Mouse (Mus musculus) layer of hippocampus, adult 18-20 months (tissue): ENCODE results near the gene Zfhx3. TPM values are rescaled to one million over a fixed set of nuclear protein-coding genes. Genes with fewer than 3 reads are reported as not detected.
"Not testable (repeated sequence)": the region's sequence is repeated elsewhere in the genome, so short reads cannot be mapped to it uniquely, and the experiment has no call there.

Experiments used
- DNase-seq, 2 experiments: peaks; one replicate each; pipeline ENCODE4 v3.0.0; 2022; ENCODE audit warnings: low spot score in 2 of 2
- long read RNA-seq: library from polyadenylated mRNA; stranded (forward); transcript quantifications from one replicate; pipeline ENCODE4 v2.0.0, GENCODE M21; 2021
- total RNA-seq, 2 experiments: library from RNA; stranded (reverse); gene quantifications; 2 replicates each; pipeline ENCODE4 v1.2.3; 2021

The Zfhx3 gene
- 1 to 10 TPM; 4.6 to 4.8 TPM for total RNA-seq
- long read RNA-seq, result 0 reads

DNA sequence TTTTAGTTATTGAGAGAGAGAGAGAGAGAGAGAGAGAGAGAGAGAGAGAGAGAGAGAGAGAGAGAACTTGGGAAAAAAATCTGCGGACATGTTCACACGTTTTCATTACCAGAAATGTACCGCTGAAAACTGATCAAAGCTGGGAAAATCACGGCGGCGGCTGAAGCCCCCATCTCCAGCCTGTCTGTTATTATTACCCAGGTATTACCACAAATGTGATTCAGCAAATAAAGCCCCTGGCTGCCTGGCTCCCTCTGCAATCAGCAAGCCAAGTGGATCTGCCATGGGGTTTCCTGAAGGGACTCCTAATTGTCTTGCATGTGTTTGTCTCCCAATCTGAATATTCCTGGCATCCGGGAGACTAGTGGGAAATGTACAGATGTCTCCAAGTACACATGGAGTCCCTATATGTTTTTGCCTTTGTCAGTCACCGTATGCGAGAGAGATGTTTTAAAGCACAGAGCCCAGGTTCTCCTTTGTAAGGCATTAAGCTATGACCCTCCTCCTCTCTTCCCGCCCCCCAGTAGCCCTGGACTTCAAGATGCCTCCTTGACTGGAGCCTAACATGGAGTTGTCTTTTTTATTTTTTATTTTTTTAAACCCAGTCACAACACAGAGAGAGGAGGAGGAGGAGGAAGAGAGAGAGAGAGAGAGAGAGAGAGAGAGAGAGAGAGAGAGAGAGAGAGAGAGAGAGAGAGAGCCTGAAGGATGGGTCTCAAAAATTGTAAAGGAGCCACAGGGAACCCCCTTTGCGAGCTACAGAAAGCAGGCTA, at the start of gene Zfhx3:
Gene Zfhx3 (plus strand): TSS at position 723 of the 773 bp plus-strand sequence.
- DNase-seq, result no peak

DNA sequence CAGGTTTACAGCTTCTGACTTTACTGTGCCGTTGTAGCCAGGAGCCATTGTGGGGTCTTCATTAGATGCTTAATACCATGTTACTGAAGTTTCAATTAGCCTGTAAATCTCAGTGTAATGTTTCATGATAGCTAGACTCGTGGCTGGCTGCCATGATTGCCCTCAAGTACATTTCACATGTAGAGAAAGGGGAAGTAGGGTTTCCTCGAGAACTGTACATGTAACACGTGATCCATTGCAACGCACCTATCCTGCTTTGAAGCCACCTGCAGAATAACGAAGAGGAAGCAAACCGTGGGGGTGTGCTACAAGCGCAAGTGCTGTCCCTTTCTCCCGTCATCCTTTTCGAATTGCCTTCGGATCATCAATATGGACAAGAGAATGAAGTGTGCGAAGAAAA, 23.5 kb upstream of the Zfhx3 start:
- no peak for DNase-seq

GRCm38 (mm10) chr8:107926149-107926548, 16.3 kb upstream of the Zfhx3 start:
- DNase-seq, result no peak

DNA sequence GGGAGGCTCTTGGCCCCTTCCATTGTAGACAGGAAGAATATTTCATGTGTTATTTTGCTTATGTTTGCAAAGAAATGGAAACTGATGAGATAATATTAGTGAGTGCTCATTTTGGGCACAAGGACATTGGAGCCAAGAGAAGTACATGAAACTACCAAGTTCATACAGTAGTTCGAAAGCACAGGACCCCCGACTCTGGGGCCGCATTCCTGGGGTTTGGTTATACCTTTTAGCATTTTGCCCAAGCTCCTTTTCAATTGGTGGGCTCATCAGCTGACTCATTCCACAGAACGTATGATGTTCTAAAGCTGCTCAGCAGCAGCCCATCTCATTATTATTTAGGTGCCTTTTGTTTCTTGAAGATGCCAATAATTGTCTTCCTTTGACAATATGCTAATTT, 5.7 kb upstream of the Zfhx3 start:
- DNase-seq, result no peak

DNA sequence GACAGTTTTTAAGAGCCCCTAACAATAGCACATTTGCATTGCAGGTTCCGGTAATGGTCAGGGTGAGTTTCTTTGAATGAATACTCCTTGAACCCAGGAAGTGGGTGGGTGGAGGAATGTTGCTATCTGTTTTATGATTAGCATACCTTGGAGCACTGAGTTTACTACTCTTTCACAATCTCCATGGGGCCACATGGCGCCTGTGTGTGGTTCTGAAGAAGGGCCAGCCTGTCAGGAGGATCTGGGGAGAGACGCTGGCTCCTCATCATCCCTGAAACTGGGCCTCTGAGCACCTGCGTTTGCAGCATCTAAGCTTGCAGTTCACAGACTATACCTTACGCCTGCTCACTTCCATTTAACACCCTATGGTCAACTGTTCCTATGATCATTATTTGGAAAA, 4.2 kb upstream of the Zfhx3 start:
- DNase-seq, result not testable (repeated sequence)

GRCm38 (mm10) chr8:107940181-107940580, 2.3 kb upstream of the Zfhx3 start:
- no peak for DNase-seq

GRCm38 (mm10) chr8:107942752-107943510, 487 bp downstream of the Zfhx3 start:
- no peak for DNase-seq

DNA sequence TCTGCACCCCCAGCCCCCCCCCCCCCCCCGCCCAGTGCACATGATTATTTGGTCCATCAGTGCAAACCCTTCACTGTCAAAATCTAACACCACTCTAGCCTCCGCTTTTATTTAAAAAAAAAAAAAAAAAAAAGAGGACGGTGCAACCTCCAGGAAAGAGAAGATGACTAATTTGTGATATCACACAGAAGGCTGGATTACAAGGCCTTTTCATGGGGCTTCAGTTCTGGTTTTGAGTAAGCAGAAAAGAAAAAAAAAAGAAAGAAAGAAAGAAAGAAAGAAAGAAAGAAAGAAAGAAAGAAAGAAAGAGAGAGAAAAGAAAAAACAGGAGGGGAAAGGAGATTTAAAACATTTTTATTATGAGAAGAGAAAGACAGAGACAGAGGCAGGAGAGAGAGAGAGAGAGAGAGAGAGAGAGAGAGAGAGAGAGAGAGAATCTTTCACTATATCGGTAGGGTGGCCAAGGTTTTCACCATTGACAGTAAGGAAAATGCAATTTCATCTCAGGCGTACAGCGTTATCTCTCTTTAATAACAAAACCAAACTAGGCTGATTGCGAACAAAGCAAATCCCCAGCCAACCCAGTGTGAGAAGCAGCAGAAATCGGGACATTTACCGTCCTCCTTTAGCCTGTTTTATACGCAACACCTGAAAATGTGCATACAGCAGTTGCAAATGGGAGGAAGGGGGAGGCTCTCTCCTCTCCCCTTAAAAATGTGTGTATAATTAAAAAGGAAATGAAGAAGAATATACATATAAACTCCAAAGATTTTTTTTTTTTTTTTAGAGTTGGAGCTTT, 1.3 kb downstream of the Zfhx3 start:
- no peak for DNase-seq

DNA sequence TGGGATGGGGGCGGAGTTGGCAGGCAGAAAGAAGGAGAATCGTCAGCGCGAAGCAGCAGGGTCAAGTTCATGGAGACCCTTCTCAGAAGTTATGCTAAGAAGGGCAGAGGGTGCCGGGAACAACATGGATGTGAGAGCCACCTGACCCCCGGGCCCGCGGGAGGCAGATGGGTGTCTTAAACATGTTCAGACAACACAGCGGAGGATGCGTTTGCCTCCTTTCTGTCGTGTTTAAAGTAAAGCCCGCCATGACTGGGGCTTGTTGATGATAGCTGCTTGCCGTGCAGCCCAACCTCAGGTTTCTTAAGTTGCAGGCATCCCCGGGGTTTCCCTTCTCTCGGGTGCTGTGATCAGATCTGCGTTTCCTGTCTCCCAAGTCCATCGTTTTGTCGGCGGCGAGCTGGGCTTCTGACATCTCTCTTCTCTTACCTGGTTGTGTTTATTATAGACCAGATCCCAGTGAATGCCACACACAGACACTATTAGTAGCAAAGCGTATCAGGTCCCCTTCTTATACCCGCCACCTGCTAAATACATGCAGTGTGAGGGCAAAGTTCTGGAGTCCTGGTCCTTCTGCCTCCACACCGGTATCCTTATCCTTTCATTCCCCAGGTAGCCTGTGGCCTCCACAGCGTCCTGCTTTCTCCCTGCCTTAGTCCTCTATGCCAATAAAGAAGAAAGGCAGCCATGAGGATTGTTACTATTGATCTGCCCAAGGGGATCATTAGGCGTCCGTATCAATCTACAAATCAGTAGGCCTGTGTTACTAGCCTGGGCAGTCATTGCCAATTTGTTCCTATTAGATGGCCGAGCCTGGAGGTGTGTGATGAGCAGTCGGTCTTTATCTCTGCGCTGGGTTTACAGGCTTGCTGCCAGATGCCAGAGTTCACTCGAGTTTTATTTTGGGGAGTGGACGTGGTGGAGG, 2.5 kb downstream of the Zfhx3 start:
- no peak for DNase-seq

DNA sequence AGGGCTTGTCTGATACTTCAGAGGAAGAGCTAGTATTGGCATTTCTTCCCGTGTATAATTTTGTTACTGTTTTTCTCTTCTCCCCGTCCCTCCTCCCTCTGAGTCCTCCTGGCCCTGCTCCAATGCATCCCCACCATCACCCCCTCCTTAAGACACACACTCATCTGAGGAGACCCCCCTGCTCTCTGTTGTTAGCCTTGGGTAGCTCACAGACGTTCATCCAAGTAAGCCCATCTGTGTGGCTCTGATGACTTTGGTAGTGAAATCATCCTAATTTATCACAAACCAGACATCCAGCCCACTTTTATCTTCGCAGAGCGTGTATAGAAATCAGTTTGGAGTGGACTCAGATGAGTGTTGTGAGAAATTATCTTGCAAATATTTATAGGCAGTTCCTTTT, 4.4 kb downstream of the Zfhx3 start:
- DNase-seq, result no peak

GRCm38 (mm10) chr8:107955887-107956286, 13.4 kb downstream of the Zfhx3 start:
- DNase-seq, result peak; percentile 16 to 60

GRCm38 (mm10) chr8:107957566-107957965, 15.1 kb downstream of the Zfhx3 start:
- no peak for DNase-seq

DNA sequence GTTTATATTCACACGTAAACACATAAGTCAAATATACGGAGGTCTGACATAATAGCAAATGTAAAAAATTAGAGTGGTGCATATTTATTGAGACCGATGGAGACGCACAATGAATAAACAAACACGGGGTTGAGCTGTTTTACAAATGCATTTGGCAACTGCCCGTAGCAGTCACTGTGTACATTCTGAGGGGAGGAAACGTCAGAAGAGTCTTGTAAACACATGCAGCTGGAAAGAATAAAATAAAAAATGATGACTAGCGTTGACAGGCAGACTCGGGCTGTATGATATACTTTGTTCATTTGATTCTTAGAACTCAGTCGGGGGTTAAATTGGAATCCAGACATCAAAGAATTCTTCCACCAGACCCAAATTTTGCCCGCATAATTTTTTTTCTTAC, 18.0 kb downstream of the Zfhx3 start:
- no peak for DNase-seq

- DNase-seq, result no peak
Measured at GRCm38 (mm10) chr8:107960878-107961277, 18.4 kb downstream of the Zfhx3 start.

GRCm38 (mm10) chr8:107972198-107972597, 29.8 kb downstream of the Zfhx3 start:
- DNase-seq, result no peak

DNA sequence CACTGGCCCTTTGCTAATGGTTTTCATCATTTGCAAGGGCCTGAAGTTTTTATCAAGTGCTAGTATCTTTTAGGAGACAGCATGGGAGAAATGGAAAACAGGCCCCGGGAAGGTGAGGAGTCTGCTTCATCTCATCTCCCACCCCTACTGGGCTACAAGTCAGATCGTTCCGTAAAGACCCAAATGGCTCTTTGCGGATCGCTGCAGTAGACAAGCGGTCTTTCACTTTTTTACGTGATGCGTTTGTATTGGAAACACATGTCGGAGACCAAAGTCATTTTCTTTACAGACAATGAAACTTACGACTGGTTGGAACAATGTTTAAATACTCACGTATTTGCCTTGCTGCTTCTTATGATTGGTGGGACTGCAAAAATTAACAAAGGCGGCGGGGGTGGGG, 32.0 kb downstream of the Zfhx3 start:
- no peak for DNase-seq

DNA sequence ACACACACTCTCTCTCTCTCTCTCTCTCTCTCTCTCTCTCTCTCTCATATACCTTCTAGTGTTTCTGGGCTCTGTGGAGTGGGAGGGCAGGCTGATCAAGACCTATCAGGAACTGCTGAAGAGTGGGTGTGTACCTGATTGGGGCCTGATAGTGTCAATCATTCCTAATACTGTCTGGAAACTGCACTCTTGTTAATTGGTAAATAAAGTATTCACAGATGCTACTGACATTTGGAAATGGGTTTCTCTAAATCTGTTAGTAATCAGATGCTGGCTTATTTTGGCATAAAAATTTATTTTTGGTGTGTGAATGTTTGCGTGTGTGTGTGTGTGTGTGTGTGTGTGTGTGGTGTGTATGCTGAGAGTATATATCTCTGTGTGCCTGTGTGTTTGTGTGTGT, 35.8 kb downstream of the Zfhx3 start:
- DNase-seq, result peak in 1 of 2 experiments; percentile 70

GRCm38 (mm10) chr8:107980618-107981017, 38.2 kb downstream of the Zfhx3 start:
- DNase-seq, result peak; percentile 40 to 80

- DNase-seq, result peak; percentile 35 to 71
Measured at GRCm38 (mm10) chr8:107986629-107987028, 44.2 kb downstream of the Zfhx3 start.

GRCm38 (mm10) chr8:107998874-107999273, 56.4 kb downstream of the Zfhx3 start:
- DNase-seq, result no peak

- peak; percentile 31 to 69 for DNase-seq
Measured at GRCm38 (mm10) chr8:108011516-108011915, 69.1 kb downstream of the Zfhx3 start.
